Mouse (Mus musculus): Measurements from ENCODE around the gene Rsph14.

DNA sequence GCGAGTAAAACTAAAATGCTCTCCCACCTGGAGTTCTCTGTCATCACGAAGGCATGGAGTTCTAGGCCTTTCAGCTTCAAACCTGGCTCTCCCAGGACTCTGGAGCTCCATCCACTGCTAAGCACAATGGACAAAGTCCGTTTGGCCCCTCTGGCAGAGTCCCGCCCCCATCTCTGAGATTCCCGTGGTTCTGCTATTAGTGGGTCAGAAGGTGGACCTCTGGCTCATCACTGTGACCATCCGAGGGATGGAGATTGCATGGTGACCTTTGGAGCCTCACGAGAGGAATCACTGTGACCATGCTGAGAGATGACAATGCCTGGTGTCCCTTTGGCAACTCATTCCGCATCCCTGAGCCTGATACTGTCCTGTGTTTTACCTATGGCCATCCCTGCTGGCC, 20.5 kb upstream of the Rsph14 start:
- TF ChIP-seq CTCF (IDR thresholded peaks at IDR 0.05 in 2 of 3, conservative IDR thresholded peaks at IDR 0.05 in 1 of 3; ENCODE audit: control insufficient read depth in 1 of 3, insufficient read depth in 1 of 3, low read depth in 2 of 3, low read length in 3 of 3, poor library complexity in 1 of 3, severe bottlenecking in 1 of 3) (no peak), SMC3 (IDR thresholded peaks at IDR 0.05; ENCODE audit: low read depth, low read length) (no peak), SIN3A (IDR thresholded peaks at IDR 0.05; ENCODE audit: low read length) (no peak), RCOR1 (IDR thresholded peaks at IDR 0.05; ENCODE audit: low read depth, low read length) (no peak), NRF1 (IDR thresholded peaks at IDR 0.05; ENCODE audit: insufficient read depth, low read depth, low read length, poor library complexity, severe bottlenecking) (no peak), POLR2A (IDR thresholded peaks at IDR 0.05; ENCODE audit: control insufficient read depth in 1 of 2, insufficient read depth in 1 of 2, low read depth in 1 of 2, low read length in 2 of 2, poor library complexity in 1 of 2) (no peak)
